Mouse (Mus musculus): ENCODE data around the gene Ablim2.
A peak's percentile ranks its signal among the peaks of the same experiment; 100 is the strongest.

The Ablim2 gene

DNA sequence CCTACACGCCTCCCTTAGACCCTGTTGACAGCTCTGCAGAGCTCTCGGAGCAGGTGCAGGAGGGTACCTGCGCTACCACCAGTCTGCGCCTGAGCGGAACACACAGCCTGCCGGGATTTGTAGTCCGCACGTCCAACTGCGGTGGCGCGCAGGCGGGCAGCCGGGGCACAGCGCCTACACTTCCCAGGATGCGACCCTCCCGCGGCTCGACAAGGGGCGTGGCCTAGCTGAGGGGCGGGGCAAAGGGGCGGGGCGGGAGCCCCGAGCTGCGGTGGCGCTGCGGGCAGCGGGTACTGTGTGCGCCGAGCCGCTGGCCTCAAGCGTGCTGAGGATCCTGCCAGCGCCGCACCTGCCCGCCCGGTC lies at the start of gene Ablim2:
Ablim2 (plus strand) TSS at position 242 of the 363 bp plus-strand sequence.
- DNase-seq (ENCODE audit: low spot score), result peak; percentile 93

DNA sequence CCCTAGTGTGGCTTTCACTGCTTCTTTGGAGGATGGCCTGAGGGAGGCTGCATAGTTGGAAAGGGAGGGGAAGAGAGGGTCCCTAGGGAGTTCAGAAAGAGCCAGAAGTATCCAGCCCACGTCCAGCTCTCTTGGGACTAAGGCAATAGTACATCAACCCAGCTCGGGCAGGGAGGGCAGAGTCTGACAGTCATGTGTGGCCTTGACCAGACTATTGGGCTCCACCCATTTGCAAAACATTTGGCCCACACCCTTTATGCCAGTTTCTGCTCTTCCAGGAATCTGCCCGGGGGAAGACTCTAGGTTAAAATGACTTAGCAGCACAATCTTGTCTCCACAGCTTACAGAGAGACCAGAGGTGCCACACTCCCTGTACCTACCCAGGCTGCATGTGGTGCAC lies 47.2 kb upstream of the Ablim2 start:
- no peak for DNase-seq (ENCODE audit: low spot score)

DNA sequence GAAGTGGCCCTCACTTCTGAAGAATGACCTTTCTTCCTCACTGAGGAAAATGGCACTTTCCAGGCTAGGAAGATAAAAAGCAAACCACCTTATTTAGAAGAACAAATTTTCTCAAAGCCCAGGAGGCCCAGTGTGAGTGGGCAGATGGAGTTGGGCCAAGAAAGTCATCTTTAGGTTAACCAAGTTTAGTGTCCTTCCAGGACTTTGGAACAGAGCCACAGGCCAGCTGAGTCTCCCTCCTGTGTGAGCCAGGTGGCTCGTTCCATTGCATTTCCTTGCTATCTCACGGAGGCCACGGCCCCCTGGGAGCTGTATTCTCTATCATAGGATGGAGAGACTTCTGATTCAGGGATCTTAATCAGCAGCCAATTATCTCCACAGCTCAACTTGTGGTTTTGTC lies 46.7 kb upstream of the Ablim2 start:
- DNase-seq (ENCODE audit: low spot score), result no peak

DNA sequence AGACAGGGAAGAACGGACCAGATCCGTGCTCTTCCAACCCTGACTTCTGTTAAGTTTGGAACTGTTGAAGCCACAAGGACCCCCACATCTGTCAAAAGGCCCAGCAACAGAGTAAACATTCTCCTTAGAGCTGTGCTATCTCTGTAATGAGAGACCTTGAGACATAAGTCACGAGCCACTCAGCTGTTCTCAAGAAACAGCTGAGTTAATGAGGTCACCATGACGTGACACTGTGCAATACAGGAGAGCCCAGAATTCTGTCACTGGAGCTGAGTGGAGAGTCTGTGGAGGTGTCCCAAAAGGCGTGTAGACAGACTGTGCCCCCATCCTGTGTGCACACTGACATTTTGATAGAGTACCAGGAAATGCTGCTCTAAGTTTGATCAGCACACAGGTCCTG lies 45.2 kb upstream of the Ablim2 start:
- no peak for DNase-seq (ENCODE audit: low spot score)

DNA sequence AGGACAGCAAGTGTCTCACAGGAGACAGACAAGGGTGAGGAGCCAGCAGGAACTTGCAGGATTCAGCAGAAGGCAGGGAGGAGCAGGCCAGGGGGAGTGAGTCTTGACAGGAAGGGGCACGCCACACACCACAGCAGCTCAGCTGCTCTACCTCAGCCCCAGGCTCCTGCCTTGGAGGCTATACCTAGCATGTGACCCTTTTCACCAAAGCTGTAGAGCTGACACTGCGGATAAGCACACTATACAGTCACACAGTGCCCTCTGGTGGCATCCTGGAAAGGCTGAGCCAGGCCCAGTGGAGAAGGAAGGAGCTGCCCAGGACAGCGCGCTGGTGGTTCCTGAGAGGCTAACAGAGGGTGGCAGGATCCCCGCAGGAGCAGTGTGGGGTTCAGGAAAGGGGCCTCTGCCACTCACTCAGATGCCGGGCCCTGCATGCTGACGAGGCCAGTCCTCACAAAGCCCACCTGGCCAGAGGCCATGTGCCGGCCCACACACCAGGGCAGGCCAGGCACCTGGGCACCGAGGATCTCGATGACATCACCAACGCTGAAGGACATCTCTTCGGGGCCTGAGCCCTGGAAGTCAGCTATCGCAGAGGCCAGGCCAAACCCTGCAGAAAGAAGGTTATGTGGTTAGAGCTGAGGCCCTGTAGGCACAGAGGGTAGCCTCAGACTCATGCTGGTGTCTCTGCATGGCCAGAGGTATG lies 43.9 kb upstream of the Ablim2 start:
- no peak for DNase-seq (ENCODE audit: low spot score)

DNA sequence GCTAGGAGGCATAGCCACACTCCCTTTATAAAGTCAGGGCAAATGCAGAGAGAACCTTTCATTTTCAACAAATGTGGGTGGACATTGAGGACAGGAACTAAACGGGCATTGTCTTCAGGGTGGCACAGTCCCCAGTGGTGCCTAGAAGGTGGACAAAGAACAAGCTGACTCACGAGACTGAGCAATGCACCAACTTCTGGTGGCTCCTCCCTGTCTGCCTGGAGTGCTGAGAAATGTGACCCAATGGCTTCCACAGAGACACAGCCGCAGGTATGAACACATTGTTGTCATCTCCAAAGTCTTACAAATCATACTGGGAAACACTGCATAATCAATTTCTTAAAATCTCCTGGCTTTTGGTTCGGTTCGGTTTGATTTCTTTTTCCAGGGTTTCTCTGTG lies 40.2 kb upstream of the Ablim2 start:
- no peak for DNase-seq (ENCODE audit: low spot score)

DNA sequence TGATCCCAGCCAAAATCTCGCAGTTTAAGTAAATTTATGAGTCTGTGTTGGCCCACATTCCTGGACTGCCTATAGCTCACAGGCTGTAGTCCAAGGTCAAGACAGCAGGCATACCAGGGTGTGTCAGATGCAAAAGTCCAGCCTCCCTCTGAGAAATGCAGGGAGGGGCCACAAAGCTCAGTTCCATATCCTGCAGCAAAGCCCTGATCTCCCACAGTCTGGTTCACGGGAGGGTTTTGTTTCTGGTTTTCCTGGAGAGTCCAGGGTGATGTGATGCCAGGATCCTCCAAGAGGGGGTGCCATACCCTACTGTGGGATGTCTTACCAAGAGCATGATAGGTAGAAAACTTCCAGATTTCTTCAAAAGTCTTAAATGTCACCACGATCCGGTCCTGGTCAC lies 39.7 kb upstream of the Ablim2 start:
- no peak for DNase-seq (ENCODE audit: low spot score)

DNA sequence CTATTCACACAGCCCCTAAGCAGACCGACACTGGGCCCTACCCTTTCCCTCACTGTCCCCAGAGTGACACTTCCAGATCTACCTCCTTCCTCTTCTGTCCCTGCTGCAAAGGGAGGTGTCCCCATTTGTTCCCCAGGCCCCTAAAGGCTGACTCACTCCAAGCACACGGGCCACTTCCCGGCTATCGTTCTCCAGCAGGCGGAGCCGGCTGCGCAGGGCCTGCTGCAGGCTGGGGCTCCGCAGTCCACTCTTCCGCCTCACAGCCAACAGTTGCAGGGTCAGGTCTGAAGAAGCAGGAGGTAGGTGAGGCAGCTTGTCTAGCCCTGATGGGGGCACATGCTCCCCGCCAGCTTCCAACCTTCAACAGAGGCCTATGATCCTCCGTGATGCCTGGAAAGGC lies 38.9 kb upstream of the Ablim2 start:
- DNase-seq (ENCODE audit: low spot score), result no peak

DNA sequence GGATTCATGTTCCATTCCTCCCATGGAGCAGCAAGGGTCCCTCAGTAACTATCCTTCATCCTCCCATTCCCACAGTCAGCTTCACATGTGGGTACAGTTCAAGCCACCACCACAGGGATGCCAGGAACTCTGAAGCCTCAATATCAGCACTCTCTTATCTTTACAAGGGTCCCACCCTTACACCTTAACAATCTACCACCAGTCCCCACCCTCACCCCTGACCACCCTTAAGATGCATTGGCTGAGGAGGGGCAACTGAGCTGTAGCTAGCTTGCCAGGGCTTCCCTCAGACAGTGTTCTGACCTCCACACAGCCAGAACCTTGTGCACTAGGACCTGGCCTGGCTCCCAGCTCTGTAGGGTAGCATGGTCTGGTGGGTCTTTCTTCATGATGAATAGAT lies 38.3 kb upstream of the Ablim2 start:
- no peak for DNase-seq (ENCODE audit: low spot score)

DNA sequence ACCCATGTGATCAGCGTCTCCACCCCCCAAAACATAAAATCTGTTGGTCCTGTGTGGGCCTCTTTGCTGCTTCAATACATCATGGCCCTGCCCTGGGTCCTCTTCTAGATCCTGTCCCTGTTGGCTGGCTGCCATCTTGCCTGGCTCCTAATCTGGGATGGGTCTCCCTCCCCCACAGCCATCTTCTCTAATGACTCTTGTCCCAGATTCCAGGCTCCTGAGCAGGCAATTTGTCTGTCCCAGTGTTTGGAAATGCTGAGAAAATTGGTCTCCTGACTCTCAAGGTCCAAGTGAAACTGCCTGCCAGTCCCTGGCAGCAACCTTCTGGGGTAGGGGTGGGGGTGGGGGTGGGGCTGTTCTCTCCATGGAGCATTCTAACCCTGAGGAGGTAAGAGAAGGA lies 37.8 kb upstream of the Ablim2 start:
- DNase-seq (ENCODE audit: low spot score), result no peak

DNA sequence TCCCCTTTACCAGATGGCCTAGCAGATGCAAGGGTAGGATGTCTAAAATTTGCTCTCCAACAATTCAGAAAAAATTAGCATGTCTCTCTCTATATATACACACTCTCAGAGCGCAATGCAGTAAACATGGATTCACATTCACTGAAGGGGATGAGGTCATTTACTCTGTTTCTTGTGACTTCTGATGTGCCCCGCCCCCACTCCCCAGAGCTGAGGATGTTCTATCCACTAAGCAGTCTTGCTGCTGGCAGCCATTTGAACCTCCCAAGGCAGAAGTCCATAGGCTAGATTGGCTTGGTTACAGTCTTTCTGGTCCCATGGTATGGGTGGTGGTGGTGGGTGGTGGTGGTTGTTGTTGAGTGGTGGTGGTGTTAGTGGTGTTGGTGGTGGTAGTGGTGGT lies 35.7 kb upstream of the Ablim2 start:
- no peak for DNase-seq (ENCODE audit: low spot score)

DNA sequence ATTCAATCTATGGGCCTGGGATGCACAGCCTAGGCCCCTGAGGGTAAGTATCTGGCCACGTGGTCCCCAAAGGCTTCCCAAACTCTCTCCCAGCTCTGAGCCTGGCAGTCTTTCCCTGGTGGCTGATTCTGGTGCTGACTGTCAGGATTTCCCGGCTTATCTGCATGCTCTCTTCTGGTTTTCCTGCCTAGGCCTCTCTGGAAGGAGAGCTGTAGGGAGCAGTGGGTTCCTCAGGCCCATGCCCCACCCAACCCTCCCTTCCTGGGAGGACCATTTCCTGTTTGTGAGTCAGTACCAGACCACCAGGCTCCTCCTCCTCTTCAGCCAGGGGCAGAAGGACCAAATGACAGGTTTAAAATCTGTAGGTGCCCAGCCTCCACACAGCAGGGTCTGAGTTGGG lies 35.0 kb upstream of the Ablim2 start:
- DNase-seq (ENCODE audit: low spot score), result no peak

DNA sequence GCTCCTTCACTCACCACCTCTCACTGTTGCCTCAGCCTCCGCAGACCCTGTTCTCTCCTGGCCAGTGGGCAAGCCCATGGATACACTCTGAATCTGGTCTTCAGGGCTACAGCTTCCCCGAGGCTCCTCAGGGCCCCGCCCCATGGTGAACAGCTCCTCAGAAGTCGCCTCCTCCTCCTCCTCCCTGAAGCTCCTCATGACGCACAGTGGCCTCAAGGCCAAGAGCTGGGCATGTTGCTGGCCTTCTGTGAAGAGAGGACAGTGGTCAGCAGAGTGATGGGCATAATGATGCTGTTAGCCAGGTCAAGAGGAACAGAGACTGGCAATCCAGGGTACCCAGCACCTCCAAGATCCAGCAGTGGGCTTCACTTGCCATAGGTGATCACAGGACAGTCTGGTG lies 33.8 kb upstream of the Ablim2 start:
- no peak for DNase-seq (ENCODE audit: low spot score)

DNA sequence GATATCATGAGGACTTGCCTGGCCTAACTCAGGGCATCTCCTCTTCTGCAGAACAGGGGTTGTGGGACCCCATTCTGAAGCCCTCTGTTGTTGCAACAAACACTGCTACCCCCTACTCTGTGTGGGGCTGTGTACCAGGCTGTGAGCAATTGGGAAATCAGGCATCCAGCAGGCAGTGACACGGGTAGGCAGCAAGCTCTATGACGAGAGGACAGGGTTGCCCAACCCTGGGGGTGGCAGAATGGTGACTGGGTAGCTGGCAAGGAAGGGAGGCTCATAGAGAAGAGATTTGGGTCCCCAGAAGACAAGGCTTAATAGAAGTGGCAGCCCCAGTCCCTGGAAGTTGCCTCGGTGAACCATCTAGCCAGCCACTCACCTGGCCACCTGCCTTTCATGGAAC lies 31.8 kb upstream of the Ablim2 start:
- DNase-seq (ENCODE audit: low spot score), result no peak

DNA sequence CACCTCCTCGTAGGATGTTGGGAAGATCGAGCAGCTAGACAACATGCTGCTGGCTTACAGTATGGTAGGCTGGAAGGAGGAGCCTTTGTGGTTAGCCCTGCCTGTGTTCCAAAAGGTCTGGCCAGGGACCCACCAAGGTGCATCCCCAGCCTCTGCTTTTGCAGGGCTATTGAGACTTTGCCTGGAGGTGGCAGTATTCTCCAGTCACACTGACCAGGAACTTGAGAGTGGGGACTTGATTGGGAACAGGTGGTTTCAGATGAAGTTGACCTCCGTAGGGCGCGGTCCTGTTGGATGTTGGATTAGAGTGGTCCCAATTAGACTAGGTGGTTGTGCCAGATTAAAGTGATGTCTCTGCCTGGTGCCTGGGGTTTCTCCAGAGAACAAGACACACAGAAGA lies 30.2 kb upstream of the Ablim2 start:
- DNase-seq (ENCODE audit: low spot score), result no peak

DNA sequence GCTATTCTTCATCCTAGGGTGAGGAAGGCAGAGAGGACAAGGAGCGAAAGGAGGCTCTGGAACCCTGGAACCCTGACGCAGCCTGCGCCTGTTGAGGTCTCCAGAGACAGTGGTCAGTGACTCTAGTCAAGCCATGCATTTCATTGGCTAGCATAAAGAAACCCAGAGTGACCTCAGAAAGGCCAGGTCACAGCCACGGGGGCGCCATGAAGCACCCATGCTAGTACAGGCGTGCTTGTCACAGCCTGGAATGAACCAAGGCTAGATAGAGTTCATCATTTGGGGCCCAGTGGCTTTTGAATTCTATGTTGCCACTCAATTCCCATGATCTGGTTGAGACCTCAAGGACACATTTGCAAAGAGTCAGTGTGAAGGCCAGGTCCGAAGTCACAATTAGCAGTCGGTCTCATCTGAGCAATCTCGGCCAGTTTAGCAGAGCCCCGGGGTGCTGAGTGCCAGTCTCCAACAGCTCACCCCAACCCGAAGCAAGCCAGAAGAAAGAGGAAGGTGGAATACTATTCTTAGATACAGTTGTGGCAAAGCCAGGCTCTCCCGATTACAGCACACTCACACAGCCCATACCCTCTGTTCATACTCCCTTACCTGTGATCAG lies 29.2 kb upstream of the Ablim2 start:
- DNase-seq (ENCODE audit: low spot score), result no peak

DNA sequence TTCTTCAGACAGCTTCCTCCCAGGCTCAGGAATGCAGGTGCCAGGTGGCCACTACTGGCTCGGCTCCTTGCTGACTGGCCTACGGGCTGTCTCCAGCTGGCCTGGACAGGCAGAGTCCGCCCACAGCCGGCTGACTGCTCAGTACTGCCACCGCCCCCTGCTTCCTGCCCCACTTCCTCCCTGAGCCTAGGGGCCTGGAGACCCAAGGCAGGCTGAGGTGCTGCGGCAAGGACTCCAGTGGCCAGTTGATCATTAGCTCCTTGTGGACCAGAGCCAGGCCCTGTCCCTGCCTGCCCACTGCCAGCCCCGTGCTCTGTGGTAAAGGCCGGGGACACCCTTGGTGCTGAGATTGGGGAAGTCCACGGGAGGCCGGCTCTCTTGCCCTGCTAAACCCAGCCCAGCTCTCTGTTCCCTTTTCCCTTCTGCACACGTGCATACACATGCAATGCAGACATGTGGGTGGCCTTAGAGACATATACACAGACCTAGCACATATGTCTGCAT lies 28.7 kb upstream of the Ablim2 start:
- DNase-seq (ENCODE audit: low spot score), result peak; percentile 62

DNA sequence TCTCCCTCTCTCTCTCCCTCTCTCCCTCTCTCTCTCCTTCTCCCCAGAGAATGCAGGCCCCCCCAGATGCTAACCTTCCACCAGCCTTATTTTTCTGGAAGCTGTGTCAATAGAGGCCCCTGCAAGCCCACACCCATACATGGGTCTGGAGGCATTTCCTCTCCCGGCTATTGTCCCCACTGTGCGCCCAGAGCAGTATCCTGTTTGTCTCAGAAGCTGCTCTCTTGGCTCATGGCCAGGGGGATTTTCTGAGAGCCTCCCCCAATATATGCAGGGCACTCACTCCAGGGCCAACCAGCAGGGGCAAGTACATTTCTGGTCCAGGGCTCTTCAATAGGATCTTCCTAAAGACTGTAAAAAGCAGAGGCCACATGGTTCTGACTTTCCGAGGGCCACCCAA lies 27.8 kb upstream of the Ablim2 start:
- no peak for DNase-seq (ENCODE audit: low spot score)

DNA sequence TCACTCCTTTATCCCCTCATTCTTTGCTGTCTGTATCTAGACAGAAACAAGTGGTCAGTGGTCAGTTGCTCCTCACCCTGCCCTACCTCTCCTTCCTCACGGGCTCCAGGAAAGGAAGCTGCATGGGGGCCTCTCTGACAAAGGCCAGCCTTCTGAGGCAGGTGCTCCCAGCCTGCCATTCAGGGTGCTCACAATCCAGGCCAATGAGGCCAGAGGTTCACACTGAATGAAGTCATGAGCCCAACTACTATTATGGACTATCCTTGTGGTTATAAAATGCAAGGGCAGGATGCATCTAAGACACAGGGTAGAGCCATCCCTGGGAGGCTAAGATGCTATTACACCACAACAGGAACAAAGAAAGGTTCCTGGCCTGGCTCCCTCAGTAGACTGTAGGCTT lies 27.1 kb upstream of the Ablim2 start:
- DNase-seq (ENCODE audit: low spot score), result no peak

DNA sequence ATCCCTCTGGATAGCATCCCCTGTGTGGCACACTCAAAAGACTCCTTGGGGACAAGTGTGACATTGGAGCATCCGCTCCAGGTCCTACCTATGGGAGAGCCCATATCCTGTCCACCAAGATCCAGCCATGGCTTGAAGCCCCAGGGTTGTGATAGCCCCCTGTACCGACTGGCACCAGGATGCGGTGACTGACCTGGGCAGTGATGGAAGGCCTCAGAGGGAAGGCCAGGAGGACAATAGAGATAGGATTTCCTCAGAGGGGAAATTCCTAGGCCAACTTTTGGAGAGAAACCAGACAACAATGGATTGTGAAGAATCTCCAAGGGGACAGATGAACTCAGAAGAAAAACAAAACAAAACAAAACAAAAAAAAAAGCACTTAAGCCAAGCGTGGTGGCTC lies 26.7 kb upstream of the Ablim2 start:
- DNase-seq (ENCODE audit: low spot score), result no peak

DNA sequence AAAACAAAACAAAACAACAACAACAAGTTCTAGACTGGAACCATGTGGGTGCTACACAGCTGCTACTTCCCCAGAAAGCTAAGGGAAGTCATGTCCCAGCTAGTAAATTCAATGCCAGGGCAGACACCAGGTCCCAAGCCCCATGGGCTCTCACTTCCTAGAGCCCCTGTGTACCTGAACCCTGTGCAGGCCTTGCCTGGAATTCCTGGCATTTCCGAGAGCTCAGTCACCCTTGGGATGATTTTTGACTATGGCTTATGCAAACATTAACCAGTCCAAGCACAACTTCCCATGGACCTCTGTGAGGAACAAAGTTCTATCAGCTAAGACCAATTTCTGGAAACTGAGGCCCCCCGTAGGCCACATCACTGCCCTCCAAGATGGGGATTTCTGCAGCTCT lies 24.2 kb upstream of the Ablim2 start:
- DNase-seq (ENCODE audit: low spot score), result no peak

DNA sequence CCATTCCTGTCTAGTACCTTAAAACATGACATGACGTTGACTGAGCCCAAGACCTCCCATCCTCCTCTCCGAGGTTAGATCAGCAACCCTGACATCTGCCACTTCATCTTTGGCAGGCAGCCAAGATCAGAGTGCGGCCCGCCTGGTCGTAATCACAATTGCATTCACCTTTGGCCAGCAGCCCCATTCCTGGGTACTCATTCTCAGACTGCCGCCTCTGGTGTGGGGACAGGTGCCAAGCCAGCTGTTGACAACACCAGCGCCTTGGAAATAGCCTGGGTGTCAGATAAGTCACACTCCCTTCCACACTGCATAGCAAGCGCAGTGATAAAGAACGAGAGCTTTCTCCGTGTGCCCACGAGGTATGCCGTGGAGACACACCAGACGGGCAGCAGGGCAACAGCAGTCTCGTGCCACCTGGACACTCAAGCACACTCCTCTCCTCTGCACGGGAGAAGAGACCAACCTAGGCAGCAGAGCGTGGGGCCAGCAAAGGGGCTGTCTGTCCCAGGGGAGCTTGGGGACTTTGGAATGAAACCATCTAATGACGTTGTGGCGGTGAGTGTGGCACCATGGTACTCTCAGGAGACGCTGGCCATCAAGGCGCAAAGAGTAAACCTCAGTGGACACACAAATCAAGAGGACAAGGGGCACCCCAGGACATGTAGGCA lies 20.3 kb upstream of the Ablim2 start:
- DNase-seq (ENCODE audit: low spot score), result no peak

DNA sequence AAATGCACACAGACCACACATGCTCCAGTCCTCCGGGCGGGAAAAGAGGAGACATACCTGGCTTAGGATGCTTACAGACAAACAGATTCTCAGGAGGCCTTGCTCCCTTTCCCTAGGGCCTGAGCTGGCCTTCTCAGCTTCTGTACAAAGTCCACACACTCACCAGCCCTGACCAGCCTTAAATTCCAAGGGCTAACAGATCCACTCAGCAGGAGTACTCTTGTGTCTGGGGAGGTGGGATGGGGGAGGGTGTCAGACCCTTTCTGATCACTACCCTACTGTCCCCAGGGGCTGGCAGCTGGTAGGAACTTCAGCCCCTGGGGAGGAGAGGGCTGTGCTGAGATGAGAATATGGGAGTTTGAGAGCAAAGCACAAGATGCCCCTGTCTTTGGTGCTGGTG lies 18.7 kb upstream of the Ablim2 start:
- no peak for DNase-seq (ENCODE audit: low spot score)

Data from testis, postnatal 14 days (tissue).